Mouse (Mus musculus) heart, postnatal 36 days (tissue): ENCODE results near the gene Ctnnbl1. TPM values are rescaled to one million over a fixed set of nuclear protein-coding genes. Genes with fewer than 3 reads are reported as not detected.

Experiments
- DNase-seq, 2 experiments: peaks; one replicate each; pipeline ENCODE4 v3.0.0; 2021 to 2022
- intact Hi-C: fragments of 180-260 bp; cut with DNase I; formaldehyde crosslinking; loops from one replicate; pipeline ENCODE4 v1.15.1; 2025
- total RNA-seq, 2 experiments: library from RNA; stranded (reverse); gene quantifications; 2 replicates each; pipeline ENCODE4 v1.2.3; 2021

Gene Ctnnbl1
- total RNA-seq, 2 experiments from 2014 or later: 11.3 to 14.8 TPM

DNA sequence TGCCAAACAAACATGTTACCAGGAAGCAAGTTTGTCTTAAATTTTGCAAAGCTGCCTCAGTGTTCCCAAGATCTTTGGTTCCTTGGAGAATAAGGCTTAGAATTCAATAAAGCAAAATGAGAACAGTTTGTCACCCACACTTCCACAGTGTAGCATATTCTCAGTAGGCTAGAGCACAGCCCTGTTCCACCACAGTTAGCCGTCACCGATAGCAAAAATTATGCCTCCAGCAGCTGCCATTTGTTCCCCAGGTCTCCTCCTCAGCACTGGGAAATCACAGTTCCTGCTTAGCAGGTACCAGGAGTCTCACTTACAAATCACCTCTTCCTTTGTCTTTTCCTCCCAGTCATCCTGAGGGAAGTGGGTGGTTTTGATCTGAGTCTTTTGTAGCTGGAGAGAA, 10.8 kb downstream of the Ctnnbl1 start:
- intact Hi-C loops: no loop called here
- DNase-seq: no peak

DNA sequence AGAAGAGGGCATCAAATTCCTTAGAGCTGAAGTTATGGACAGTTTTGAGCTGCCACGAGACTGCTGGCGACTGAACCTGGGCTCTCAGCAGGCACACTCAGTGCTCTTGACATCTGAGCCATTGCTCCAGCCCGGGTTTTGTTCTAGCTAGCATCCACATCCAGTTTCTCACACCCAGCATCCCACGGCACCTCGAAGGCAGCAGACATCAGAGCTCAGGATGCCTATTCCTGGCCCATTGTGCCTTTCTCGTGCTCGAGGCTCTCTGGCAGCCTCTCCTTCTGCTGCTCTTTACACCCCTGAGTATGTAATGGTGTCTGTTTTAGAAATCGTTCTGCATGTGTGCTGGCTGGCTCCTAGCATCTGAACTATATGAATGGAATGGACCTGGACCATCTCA, 13.3 kb downstream of the Ctnnbl1 start:
- no peak for DNase-seq
- intact Hi-C loops: no loop called here

DNA sequence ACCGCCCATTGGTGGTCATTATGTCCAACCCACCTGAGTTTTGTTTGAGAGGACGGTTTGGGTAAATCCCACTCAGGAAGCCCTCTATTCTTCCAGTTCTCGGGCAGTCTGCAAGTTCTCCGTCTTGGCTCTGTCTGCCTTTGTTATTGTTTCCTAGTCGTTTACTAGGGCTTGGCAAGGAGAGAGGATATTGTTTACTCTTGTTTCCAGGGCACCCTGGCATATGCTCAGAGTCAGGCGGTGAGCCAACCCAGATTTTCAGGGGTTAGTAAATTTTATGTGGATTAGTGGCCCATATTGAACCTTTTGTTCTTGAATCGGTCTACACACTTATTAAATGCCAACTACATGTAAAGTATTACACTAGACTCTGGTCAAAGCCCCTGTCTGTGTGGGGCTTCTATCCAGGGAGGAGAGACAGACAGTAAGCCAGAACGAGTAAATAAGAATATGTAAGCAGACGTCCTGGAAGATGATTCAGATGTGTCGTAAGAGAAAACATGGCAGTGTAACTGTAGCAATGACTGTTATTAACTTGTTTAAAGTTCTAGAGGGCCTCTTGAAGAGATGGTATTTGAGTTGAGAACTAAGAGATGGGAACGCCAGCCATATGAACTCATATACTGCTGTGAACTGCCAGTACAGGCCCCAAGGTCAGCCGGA, 13.9 kb downstream of the Ctnnbl1 start:
- intact Hi-C loops: no loop called here
- no peak for DNase-seq

DNA sequence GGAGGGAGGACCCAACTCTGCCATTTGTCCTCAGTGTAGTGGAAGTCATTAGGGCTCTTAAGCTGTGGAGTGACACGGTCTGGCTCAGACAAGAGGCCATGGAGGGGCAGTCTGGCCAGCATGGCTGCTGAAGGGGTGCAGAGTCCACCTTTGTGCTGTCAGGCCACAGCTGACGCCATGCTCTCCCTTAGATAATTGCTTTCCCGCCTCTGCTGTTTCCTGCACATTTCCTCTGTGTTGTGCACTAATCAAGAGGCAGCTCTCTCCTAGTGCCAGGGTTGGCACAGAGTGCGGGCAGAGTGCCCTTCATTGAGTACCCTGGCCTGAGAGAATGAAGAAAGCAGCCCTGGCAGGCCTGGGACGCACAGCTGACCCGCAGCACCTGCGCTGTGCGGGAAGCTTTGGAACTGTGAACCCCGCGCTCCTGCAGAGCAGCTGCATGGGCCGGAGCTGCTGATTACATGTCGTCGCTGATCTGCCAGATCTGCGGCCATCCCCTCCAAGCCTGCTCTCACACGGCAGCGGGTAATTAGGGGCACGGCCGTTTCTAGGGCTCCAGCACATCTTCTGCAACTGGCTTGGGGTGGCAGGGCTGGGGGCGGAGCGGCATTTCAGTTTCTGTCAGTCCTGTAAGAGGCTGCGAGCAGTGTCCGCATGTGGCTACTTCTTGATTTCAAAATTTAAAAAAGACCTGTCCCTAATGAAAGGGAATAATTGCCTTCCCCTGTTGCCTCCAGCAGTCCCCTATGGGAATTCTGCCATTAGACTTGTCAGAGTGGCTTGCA, 14.6 kb downstream of the Ctnnbl1 start:
- intact Hi-C loops: no loop called here
- peak; percentile 50 to 57 for DNase-seq

DNA sequence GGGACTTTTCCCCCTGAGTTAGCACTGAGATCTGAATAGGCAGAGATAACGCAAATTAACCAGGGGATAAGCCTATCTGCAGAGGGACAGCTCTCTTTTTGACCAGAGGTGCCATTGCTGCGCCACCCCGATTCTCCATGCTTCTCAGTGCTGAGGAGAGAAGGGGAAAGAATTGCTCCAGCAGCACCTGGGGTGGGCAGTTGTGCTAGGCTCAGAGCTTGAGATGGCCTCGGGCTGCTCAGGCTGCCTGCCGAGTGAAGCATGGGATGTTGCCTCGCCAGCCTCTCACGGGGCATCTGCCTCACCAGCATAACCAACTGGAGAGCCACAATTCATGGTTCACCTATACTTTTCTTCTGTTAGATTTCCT, 15.2 kb downstream of the Ctnnbl1 start:
- no peak for DNase-seq
- intact Hi-C loops: no loop called here

DNA sequence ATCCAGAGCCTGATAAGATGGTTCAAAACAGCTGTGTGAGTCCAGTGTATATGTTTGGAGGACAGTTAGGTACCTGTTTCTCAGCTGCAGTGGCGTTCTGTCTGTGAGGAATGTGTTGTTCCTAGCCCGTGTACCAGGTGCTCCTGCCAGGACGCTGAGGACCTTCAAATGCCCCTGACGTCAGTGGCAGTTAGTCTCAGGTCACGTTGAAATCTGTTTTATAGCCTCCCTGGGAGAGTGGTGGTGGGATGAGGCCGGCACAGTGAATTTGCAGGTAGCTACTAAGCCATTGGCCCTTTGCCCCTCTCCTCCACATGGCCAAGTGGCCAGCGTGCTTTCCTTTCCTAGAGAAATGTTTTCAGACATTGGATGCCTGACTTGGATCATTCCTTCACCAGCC, 18.6 kb downstream of the Ctnnbl1 start:
- intact Hi-C loops: no loop called here

DNA sequence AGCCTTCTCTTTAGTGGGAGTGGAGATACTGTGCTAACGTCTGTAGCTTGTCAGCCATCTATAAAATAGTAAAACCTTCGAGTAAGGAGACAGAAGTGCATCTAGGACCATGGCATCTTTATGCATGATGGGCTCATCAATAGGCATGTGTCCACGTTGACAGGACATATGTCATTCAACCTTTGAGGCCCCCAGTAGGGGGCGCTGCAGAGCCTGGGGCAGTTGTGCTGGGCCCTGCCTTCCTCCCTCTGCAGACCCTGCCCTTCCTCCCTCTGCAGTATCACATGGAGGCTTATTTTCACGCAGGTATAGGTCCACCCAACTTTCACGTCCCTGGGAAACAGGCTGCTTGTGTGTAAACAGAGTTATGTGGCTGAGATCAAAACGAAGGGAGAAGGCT, 19.0 kb downstream of the Ctnnbl1 start:
- DNase-seq: no peak
- intact Hi-C loops: no loop called here

More for the DNA sequence above, 18.6 kb downstream of the Ctnnbl1 start:
- DNase-seq: no peak

DNA sequence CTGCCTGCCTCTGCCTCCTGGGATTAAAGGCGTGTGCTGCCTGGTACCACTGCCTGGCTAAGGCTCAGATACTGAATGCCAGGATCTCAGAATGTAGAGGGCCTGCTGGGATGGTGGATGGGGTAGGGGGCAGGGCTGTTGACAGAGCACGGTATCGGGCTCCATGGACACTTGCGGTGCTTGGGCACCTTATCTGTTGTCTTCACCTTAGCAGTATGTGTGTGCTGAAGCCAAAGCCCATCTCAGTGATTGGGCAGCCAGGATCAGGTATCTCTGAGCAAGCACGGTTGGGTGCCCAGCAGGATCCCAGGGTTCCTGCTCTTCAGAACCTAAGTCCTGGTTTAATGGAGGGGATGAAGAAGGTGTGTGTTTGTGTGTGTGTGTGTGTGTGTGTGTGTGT, 21.2 kb downstream of the Ctnnbl1 start:
- DNase-seq: no peak
- intact Hi-C loops: no loop called here

DNA sequence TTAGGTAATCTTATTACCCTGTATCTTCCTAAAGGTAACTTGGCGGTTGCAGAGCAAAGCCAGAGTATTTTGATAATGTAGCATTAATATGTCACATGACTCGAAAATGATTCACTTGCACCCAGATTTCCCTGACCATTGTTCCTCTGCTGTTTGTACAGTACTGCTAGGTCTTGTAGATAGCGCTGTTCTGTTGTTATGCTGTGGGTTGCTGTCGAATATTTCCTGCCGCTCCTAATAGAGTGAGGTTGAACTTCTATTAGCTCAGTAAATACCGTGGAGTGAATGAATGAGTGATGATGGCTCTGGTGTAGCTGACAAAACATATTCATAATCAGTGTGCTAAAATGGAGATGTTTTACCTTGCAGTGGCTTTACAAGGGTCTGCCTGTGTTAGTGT, 22.5 kb downstream of the Ctnnbl1 start:
- DNase-seq: no peak
- intact Hi-C loops: no loop called here

DNA sequence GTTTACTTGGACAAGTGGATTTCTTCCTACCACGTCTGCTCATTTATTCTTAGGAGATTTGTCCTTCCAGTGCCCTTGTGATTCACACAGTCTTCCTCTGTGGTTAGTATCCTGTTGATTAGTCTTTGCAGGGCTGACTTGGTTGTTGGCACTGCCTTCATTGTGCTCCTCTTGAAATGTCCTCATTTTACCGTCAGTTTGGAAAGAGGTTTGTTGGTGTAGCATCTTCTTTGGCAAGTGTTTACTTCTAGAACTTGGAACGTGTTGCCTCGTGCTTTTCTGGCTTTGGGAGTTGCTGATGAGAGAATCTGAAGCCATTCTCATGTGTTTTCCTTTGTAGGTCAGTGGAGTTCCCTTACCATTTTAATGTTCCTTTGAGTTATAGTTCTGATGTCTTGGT, 25.7 kb downstream of the Ctnnbl1 start:
- intact Hi-C loops: no loop called here
- no peak for DNase-seq

DNA sequence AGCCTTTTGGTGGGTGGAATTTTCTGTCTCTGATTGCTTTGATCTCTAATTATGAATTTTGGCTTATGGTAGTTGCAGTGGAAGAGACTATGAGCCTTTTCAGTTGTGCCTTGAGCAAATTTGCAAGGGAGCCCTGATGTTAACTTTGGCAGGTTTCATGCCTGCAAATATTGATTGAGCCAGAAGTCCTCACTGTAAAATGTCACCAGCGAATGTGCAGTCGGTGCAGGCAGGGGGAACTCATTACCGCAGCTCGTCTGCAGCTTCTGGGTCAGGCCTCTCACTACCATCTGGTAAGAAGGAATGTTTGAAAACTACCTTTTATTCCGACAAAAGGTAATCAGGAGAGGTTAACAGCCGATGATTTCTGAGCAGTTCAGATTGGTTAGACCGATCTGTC, 29.4 kb downstream of the Ctnnbl1 start:
- intact Hi-C loops: no loop called here
- DNase-seq: no peak

DNA sequence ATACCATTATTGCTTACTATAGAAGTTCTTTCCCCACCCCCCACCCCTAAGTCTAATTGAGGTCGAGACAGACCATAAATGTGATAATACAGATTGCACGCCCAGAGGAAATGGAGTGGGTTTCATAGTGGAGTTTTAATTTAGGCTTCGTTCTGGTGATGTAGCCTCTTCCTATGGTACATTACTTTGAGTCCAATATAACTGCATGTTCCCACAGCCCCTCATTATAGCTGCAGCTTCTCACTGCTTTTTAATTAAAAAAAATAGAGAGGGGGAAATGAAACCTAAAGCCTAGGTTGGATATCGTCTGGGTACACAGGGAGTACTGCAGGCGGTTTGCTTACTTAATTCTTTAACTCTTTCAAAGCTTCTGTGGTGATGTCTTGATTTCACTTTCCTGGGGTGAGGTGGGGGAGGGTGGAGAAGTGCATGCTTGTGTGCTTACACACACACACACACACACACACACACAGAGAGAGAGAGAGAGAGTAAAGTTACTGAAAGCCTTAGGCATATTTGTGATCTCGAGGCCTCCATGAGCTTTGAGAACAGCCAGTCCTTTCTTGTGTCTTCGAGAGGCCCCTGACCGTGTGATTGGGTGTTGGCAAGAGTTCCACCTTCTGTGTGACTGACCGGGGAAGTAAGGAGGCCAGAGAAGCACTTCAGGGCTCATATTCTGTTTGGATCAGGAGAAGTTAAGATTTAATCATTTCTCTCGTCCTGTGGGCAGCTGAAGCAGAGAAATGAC, 31.7 kb downstream of the Ctnnbl1 start:
- no peak for DNase-seq

DNA sequence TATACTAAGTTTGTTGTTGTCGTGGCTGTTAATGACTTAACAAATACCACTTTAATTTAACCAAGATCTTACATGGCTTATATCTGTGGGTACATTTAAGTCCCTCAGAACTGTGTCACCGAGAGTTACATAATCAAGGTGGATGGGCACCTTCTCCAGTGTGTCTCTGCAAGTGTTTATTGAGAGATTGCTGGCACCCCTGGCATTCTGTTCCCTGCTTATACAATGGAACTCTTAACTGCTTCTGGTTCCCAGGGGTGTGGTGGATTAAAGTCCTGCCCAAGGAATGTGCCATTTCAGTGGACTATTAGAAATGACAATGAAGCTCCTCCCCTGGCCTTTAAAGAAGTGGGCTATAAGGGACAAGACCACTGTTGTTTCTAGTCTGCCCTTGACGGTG, 33.6 kb downstream of the Ctnnbl1 start:
- intact Hi-C loops: no loop called here
- DNase-seq: no peak

More for the DNA sequence above, 31.7 kb downstream of the Ctnnbl1 start:
- intact Hi-C loops: no loop called here

DNA sequence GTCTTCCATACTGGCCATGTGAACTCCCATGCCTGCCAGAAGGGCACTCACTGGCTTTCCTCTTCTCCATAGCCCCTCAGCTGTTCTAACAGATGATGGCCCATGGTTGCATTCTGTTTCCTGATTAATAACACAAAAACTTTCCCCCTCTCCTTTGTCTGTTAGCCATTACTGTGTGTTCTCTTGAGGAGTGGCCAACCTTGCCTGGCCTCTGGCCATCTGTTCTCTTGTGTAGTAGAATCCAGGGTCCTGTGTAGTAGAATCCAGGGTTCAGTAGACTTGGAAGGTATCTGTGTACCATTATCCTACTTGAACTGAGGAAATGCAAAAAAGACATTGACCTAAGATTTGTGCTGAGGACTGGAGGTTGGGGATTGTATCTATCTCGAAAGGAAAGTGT, 36.5 kb downstream of the Ctnnbl1 start:
- intact Hi-C loops: no loop called here
- no peak for DNase-seq

DNA sequence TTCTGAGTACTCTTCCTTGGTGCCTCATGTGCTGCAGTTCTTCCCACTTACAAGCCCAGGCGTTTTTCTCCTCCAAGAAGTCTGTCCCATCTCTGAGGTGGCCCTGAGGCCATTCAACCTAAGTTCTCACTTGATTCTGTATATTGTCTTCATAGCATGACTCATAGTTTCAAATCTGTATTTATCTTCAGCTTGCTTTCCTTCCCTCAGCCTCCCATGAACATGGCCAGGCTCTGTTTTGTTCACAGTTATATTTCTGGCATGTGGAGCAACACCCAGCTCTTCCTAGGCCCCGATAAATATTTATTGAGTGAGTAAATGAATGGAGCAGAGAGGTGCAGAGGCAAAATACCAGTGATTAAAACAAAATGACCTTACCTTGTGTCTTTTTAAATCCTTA, 38.8 kb downstream of the Ctnnbl1 start:
- intact Hi-C loops: no loop called here
- no peak for DNase-seq

DNA sequence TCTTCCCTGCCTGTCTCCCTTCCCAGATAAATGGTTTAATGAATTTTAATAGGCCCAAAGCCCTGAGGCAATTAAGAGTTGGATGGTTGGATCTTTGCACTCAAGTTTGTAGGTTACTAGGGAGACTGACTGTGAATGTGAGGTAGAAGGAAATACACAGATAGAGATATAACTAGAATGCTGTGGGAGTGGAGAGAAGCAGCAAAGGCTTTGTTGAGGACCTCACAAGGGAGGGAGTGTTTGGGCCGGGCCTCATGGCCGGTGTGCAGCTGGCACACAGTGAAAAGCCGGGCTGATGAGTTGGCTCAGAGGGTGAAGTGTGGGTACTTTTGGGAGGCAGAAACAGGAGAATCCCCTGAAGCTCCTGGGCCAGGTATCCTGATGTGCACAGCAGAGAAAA, 43.8 kb downstream of the Ctnnbl1 start:
- DNase-seq: no peak
- intact Hi-C loops: no loop called here

DNA sequence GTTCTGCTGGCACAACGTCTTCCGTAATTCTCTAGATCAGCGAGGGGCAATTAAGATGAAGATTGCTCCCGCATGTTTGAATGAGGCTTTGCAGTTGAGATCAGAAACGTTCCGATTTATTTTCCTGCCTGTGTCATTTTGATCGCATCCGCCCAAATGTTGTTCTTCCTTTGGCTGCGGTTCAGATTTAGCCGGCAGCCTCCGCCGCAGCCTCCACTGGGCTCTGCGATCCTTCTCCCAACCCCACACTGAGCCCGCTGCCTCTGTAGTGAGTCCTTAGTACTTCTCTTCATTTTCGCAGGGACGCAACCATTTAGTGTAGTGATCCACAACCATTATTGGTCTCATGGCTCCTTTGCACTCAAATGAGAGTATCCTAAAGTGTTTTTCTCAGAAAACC, 46.0 kb downstream of the Ctnnbl1 start:
- no peak for DNase-seq
- intact Hi-C loops: no loop called here

DNA sequence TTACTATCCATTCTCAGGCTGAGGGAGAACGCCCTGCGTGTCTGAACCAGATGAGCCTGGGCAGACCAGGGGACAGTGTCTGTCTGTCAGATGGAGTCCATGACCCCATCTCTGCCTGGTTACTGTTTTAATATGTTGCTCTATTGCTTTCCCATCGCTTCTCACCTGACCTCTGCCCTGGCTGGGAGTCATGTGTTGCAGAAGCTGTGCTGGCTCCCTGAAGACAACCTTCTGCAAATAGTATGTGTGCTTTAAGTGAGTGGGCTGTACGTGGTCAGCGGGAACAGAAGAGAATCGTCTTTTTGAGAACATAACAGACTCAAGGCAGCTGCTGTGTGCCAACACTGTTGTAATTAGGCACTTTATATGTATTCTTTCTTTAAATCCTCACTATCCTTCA, 47.0 kb downstream of the Ctnnbl1 start:
- DNase-seq: no peak
- intact Hi-C loops: no loop called here

DNA sequence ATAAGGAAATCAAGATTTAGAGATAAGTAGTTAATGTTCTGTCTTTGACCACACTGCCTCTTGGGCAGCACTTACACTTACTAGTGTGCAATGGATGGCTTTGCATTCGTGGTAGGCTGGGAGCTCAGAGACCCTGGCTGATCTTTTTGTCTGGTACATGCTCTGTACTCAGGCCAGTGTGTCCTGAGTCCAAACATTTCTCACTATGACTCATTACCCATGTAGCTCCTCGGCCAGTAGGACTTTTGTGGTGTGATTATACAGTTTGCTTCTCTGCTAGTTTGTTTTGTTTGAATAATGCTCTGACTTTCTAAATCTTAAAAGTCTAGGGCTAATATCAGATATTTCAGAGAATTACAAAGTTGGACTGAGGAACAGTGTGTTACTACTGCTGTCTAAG, 47.4 kb downstream of the Ctnnbl1 start:
- intact Hi-C loops: no loop called here
- DNase-seq: no peak

DNA sequence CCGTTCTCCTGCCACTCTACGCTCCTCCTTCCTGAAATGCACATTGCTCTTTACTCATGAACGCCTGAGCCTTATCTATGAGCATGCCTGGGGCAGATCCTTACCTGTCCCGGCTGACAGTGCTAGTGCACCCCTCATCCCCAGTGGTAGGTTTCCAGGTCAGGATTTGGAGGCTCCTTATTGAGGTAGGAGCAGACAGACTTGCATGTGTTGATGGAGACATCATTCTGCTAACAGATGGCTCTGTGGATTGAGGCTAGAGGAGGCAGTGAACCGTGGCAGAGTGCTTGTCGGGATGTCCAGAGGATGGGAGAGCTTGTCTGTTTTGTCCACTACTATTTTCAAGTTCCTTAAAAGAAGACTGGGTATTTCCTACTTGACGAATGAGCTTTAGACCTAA, 52.0 kb downstream of the Ctnnbl1 start:
- DNase-seq: no peak
- intact Hi-C loops: no loop called here

DNA sequence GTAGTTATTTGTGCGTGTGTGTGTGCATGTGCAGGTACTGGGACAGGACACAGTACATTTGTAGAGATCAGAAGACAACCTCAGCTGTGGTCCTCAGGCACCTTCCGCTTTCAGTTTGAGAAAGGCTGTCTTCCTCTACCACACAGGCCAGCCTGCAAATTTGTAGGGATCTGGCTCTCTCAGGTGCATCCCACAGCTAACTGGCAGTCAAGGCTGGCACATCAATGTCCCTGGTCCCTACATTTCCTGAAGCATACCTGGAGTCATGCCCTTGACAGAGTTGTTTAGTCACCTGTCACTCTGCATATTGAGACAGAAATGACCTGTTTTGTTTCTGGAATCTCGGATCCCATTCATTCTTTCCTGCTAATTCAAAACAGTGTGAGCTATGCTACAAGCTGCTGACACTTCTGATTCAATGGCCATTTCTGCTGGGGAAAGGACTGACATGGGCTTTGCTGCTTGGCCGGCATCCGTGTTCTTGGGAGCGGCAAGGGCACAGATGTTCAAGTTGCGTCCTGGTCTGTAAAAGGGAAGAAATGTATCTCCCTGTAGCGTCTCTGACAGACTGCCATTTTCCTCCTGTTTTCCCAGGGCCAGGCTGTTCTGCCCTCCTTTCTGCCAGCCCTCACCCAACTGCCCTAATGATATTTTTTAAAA, 53.8 kb downstream of the Ctnnbl1 start:
- intact Hi-C loops: no loop called here
- no peak for DNase-seq
